Mouse (Mus musculus) liver, postnatal 0 days (tissue): ENCODE data around the gene Atp2a2.

ENCODE experiments used
- CTCF ChIP-seq: sonication (generic); IDR thresholded peaks from 2 replicates; pipeline ENCODE4 v1.5.1; 2016; ENCODE audit warnings: antibody characterized with exemption, low read depth
- EP300 ChIP-seq: IDR thresholded peaks from 2 replicates; pipeline ENCODE4 v1.6.1; 2016; ENCODE audit warnings: antibody characterized with exemption, low read depth, mild to moderate bottlenecking

- TF ChIP-seq CTCF (no peak), EP300 (no peak)
Measured at GRCm38 (mm10) chr5:122501101-122502076, 636 bp downstream of the Atp2a2 start.
